Mouse (Mus musculus) embryonic facial prominence, embryonic 13.5 days (tissue): ENCODE data around the gene March6. TPM values are rescaled to one million over a fixed set of nuclear protein-coding genes. Genes with fewer than 3 reads are reported as not detected.

Experiments used
- ATAC-seq: fragments of 200-750 bp; cut with Nextera tagmentation; 2 replicates; pipeline ENCODE4 v1.8.0; 2017; ENCODE audit warnings: low read depth; ENCODE audit not compliant: insufficient number of reproducible peaks, insufficient read depth, low FRiP score, low TSS enrichment
- H3K27ac ChIP-seq: fragments of 300-500 bp; sonication (generic); 2 replicates; pipeline ENCODE4 v1.5.1; 2015; ENCODE audit warnings: moderate library complexity, mild to moderate bottlenecking, inconsistent platforms
- H3K27me3 ChIP-seq: fragments of 300-500 bp; sonication (generic); 2 replicates; pipeline ENCODE4 v1.6.1; 2015; ENCODE audit warnings: mild to moderate bottlenecking, inconsistent platforms
- H3K36me3 ChIP-seq: fragments of 300-500 bp; sonication (generic); 2 replicates; pipeline ENCODE4 v1.6.1; 2015; ENCODE audit warnings: mild to moderate bottlenecking, inconsistent platforms
- H3K4me1 ChIP-seq: fragments of 300-500 bp; sonication (generic); 2 replicates; pipeline ENCODE4 v1.6.1; 2015; ENCODE audit warnings: inconsistent platforms
- H3K4me2 ChIP-seq: fragments of 300-500 bp; sonication (generic); 2 replicates; pipeline ENCODE4 v1.6.1; 2015; ENCODE audit warnings: moderate library complexity, mild to moderate bottlenecking, inconsistent platforms
- H3K4me3 ChIP-seq: fragments of 300-500 bp; sonication (generic); 2 replicates; pipeline ENCODE4 v1.5.1; 2015; ENCODE audit warnings: mild to moderate bottlenecking, inconsistent platforms
- H3K9ac ChIP-seq: fragments of 300-500 bp; sonication (generic); 2 replicates; pipeline ENCODE4 v1.6.1; 2015; ENCODE audit warnings: mild to moderate bottlenecking, inconsistent platforms
- H3K9me3 ChIP-seq: fragments of 300-500 bp; sonication (generic); 2 replicates; pipeline ENCODE4 v1.6.1; 2016; ENCODE audit warnings: inconsistent platforms
- WGBS: fragments of 180-500 bp; shearing (Covaris S2); methylation state at CpG from one replicate; pipeline ENCODE4 v1.1.7; 2015; ENCODE audit warnings: mixed read lengths; 5-methylcytosine and 5-hydroxymethylcytosine counted together
- polyA plus RNA-seq: library from polyadenylated mRNA; unstranded; fragments of >200 nt; fragmentation: Nextera tagmentation; extraction: Ambion mirVana; gene quantifications from 2 replicates; pipeline ENCODE4 v1.2.1, GENCODE M21; 2015

Gene March6
- polyA plus RNA-seq, 1 experiment from 2014 or later: 29.1 TPM

DNA sequence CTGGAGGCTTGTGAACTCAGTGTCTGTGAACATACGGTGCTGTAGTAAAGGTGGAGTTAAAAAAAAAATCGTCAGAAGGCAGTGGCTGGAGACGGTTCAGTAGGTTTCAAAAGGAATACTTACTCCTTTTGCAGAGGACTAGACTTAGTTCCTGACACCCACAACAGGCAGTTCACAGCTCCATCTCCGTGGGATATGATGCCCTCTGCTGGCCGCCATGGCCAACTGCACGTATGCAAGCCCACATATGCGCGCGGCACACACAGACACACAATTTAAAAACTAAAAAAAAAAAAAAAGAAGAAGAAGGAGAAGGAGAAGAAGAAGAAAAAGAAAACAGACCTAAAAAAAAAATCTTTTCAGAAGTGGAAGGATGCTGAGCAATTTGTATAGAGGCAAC is 111.8 kb downstream of the March6 start:
- Histone ChIP-seq H3K27ac (no peak overlapping the region), H3K9me3 (no peaks in the 10 kb centered on the region), H3K36me3 (no peaks in the 10 kb centered on the region), H3K9ac (no peak overlapping the region), H3K4me2 (no peak overlapping the region), H3K27me3 (no peaks in the 10 kb centered on the region), H3K4me3 (no peak overlapping the region), H3K4me1 (no peaks in the 10 kb centered on the region)
- 45% methylated on average over 9 of the region's 9 CpGs for WGBS
- ATAC-seq: no peak

DNA sequence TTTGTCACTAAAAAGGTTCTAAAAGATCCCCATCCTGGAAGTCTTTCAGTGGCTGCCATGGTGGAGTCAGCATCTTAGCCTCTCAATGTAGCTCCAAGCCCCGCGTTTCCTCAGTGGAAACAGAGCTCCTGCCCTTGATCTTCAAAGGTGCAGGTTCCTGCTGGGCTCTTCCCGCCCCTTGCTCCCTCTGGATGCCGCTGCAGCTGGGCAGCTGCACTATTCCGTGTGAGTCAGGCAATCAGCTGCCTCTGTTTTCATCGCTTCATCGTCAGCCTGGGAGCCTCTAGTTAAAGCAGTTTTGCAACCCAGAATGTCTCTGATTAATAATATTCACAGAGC is 112.2 kb downstream of the March6 start:
- H3K4me1 ChIP-seq: no peaks in the 10 kb centered on the region
- H3K4me2 ChIP-seq: no peak overlapping the region
- H3K27ac ChIP-seq: no peak overlapping the region
- H3K27me3 ChIP-seq: no peaks in the 10 kb centered on the region
- H3K9me3 ChIP-seq: no peaks in the 10 kb centered on the region
- ATAC-seq: no peak
- 27% methylated on average over 7 of the region's 7 CpGs for WGBS
- H3K9ac ChIP-seq: no peak overlapping the region
- H3K4me3 ChIP-seq: no peak overlapping the region
- H3K36me3 ChIP-seq: no peaks in the 10 kb centered on the region

- no peak overlapping the region for H3K9ac ChIP-seq
- no peaks in the 10 kb centered on the region for H3K9me3 ChIP-seq
- ATAC-seq: 0 out of 2 replicates have a peak, but pooled peaks have one; percentile 52
- H3K4me1 ChIP-seq: no peaks in the 10 kb centered on the region
- H3K36me3 ChIP-seq: no peaks in the 10 kb centered on the region
- WGBS: 63% methylated on average over 21 of the region's 21 CpGs
- no peaks in the 10 kb centered on the region for H3K27me3 ChIP-seq
- no peak overlapping the region for H3K4me3 ChIP-seq
- no peak overlapping the region for H3K27ac ChIP-seq
- no peak overlapping the region for H3K4me2 ChIP-seq
Measured at GRCm38 (mm10) chr15:31417796-31418685, 112.8 kb downstream of the March6 start.

GRCm38 (mm10) chr15:31417409-31417795 is 113.5 kb downstream of the March6 start:
- Histone ChIP-seq H3K4me1 (no peaks in the 10 kb centered on the region), H3K4me3 (no peak overlapping the region), H3K4me2 (no peak overlapping the region), H3K9ac (no peak overlapping the region), H3K27me3 (no peaks in the 10 kb centered on the region), H3K9me3 (no peaks in the 10 kb centered on the region), H3K27ac (no peak overlapping the region), H3K36me3 (no peaks in the 10 kb centered on the region)
- 68% methylated on average over 6 of the region's 6 CpGs for WGBS
- no peak for ATAC-seq

DNA sequence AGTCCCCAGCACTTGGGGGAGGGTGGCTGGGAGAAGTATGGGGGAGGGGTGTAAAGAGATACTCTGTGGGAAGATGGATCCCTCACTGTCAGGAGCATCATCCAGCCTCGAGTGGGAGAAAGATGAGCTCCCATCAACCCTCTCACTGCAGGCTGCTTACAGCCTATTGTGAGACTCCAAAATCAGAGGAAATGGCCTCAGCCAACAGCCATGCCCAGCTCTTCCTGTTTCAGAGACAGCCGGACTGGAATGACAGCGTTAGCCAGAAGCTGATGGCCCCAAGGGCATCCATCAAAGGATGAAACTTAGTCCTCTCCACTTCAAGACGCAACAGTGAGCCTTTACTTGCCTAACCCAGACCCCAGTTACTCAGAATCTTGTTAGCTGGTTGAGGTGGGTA is 115.7 kb downstream of the March6 start:
- Histone ChIP-seq H3K4me1 (no peaks in the 10 kb centered on the region), H3K9me3 (no peaks in the 10 kb centered on the region), H3K27ac (no peak overlapping the region), H3K9ac (no peak overlapping the region), H3K4me2 (no peak overlapping the region), H3K27me3 (no peaks in the 10 kb centered on the region), H3K4me3 (no peak overlapping the region), H3K36me3 (no peaks in the 10 kb centered on the region)
- ATAC-seq: no peak
- 62% methylated on average over 4 of the region's 4 CpGs for WGBS

DNA sequence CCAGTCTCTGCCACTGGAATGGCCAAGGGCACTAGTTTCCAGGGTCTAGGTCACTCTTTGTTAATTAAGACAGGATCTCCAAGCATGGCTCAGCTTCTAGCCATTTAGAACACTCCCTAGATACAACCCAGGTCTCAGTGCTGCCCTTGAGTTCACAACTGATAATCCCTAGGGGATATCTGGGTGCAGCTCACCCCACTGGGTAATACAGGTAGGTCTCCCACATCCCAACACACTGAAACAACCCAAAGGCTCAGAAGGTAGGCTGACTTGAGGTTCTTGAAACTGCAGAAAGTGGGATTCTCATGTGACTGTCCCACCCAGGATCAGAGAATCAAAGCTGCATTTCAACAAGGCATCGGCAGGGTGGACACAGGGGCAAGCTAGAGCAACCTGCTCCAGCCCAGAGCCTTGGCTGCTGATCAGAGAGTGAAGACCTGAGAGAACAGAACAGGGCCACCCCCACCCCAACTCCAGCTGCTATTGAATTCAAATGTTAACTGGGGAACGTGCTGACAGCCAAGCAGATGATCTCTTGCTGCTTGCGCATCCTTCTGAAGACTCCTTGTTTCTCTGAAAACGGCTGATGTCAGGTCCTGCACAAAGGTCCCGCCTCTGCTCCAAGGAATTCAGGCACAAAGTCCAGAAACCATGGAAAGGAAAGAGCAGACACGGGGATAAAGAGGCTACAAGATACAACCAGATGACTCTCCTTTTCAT is 116.5 kb downstream of the March6 start:
- ATAC-seq: no peak
- H3K9me3 ChIP-seq: no peaks in the 10 kb centered on the region
- no peak overlapping the region for H3K27ac ChIP-seq
- no peaks in the 10 kb centered on the region for H3K27me3 ChIP-seq
- H3K36me3 ChIP-seq: no peaks in the 10 kb centered on the region
- H3K4me3 ChIP-seq: no peak overlapping the region
- 56% methylated on average over 6 of the region's 6 CpGs for WGBS
- H3K4me2 ChIP-seq: no peak overlapping the region
- H3K4me1 ChIP-seq: no peaks in the 10 kb centered on the region
- no peak overlapping the region for H3K9ac ChIP-seq

DNA sequence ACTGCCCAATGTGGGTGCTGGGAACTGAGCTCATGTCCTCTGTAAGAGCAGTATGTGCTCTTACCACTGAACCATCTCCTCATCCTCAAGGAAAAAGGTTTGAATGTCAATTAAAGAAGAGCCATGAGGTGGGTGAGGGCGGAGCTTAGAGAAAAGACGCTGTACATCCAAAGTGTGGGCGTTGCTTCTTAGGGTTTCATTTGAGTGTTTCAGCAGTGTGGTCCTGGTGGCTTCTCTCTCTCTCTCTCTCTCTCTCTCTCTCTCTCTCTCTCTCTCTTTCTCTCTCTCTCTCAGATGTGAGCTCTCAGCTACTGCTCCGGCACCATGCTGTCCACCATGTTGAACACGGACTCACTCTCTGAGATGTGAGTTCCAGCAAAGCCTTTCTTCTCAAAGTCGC is 117.2 kb downstream of the March6 start:
- no peaks in the 10 kb centered on the region for H3K36me3 ChIP-seq

GRCm38 (mm10) chr15:31412933-31413332 is 117.9 kb downstream of the March6 start:
- no peaks in the 10 kb centered on the region for H3K27me3 ChIP-seq
- no peaks in the 10 kb centered on the region for H3K4me1 ChIP-seq
- no peak overlapping the region for H3K9ac ChIP-seq
- ATAC-seq: no peak
- no peaks in the 10 kb centered on the region for H3K36me3 ChIP-seq
- no peak overlapping the region for H3K4me3 ChIP-seq
- no peak overlapping the region for H3K27ac ChIP-seq
- H3K4me2 ChIP-seq: no peak overlapping the region
- WGBS: 43% methylated on average over 3 of the region's 3 CpGs
- H3K9me3 ChIP-seq: no peaks in the 10 kb centered on the region

More for the DNA sequence above, 117.2 kb downstream of the March6 start:
- no peak overlapping the region for H3K27ac ChIP-seq
- H3K4me2 ChIP-seq: no peak overlapping the region
- 85% methylated on average over 6 of the region's 6 CpGs for WGBS
- H3K27me3 ChIP-seq: no peaks in the 10 kb centered on the region
- H3K4me3 ChIP-seq: no peak overlapping the region
- H3K9ac ChIP-seq: no peak overlapping the region
- no peaks in the 10 kb centered on the region for H3K4me1 ChIP-seq
- no peak for ATAC-seq
- no peaks in the 10 kb centered on the region for H3K9me3 ChIP-seq

GRCm38 (mm10) chr15:31412436-31412835 is 118.4 kb downstream of the March6 start:
- Histone ChIP-seq H3K4me1 (no peaks in the 10 kb centered on the region), H3K9me3 (no peaks in the 10 kb centered on the region), H3K4me3 (no peak overlapping the region), H3K36me3 (no peaks in the 10 kb centered on the region), H3K4me2 (no peak overlapping the region), H3K27ac (no peak overlapping the region), H3K27me3 (no peaks in the 10 kb centered on the region), H3K9ac (no peak overlapping the region)
- 77% methylated on average over 6 of the region's 6 CpGs for WGBS
- no peak for ATAC-seq

GRCm38 (mm10) chr15:31407490-31407889 is 123.4 kb downstream of the March6 start:
- 84% methylated on average over 4 of the region's 4 CpGs for WGBS
- H3K4me1 ChIP-seq: no peaks in the 10 kb centered on the region

DNA sequence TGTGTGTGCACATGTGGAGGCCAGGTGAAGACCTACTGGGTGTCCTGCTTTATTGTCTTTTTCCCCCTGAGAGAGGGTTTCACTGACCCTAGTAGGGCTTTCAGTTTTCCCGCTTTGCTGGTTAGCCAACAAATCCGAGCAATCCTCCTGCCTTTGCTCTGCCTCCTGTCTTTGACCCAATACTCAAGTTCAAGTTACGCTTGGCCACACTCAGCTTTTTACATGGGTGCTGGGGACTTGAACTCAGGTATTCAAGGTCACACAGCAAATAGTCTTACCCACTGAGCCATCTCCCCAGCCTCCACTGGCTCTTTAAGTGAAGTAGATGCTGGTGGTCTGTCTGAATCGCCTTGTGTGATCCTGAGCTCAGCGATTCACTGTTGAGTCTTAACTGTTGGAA is 124.0 kb downstream of the March6 start:
- Histone ChIP-seq H3K4me3 (no peak overlapping the region), H3K27ac (no peak overlapping the region), H3K27me3 (no peaks in the 10 kb centered on the region), H3K4me1 (no peaks in the 10 kb centered on the region), H3K4me2 (no peak overlapping the region), H3K36me3 (no peaks in the 10 kb centered on the region), H3K9me3 (no peaks in the 10 kb centered on the region), H3K9ac (no peak overlapping the region)
- no peak for ATAC-seq
- 83% methylated on average over 5 of the region's 5 CpGs for WGBS

More at GRCm38 (mm10) chr15:31407490-31407889, 123.4 kb downstream of the March6 start:
- Histone ChIP-seq H3K27ac (no peak overlapping the region), H3K9me3 (no peaks in the 10 kb centered on the region), H3K9ac (no peak overlapping the region), H3K4me3 (no peak overlapping the region), H3K27me3 (no peaks in the 10 kb centered on the region), H3K4me2 (no peak overlapping the region), H3K36me3 (no peaks in the 10 kb centered on the region)
- no peak for ATAC-seq
